Mouse (Mus musculus): Measurements from ENCODE around the gene Ppp1r36. TPM values are rescaled to one million over a fixed set of nuclear protein-coding genes. Genes with fewer than 3 reads are reported as not detected.

The Ppp1r36 gene
- polyA plus RNA-seq, 1 experiment from 2014 or later = 0.30 TPM

- Histone ChIP-seq H3K36me3 (replicated peaks) (no peaks in the 10 kb centered on the region), H3K4me3 (no peak overlapping the region), H3K27me3 (ENCODE audit: poor library complexity, severe bottlenecking) (no peaks in the 10 kb centered on the region), H3K9me3 (no peaks in the 10 kb centered on the region), H3K4me1 (peaks cover 13% of the 10 kb centered on the region), H3K27ac (no peak overlapping the region)
- DNase-seq (ENCODE audit: extremely low spot score, low spot score) = no peak
- WGBS = 89% methylated on average over 10 of the region's 10 CpGs
Observed at GRCm38 (mm10) chr12:76473562-76474245, 56.4 kb downstream of the Ppp1r36 start.

GRCm38 (mm10) chr12:76474246-76474583, 56.9 kb downstream of the Ppp1r36 start:
- 87% methylated on average over 8 of the region's 8 CpGs for WGBS
- DNase-seq (ENCODE audit: extremely low spot score, low spot score) = no peak
- H3K4me3 ChIP-seq = no peak overlapping the region

GRCm38 (mm10) chr12:76474802-76475201, 57.5 kb downstream of the Ppp1r36 start:
- DNase-seq (ENCODE audit: extremely low spot score, low spot score) = no peak
- Histone ChIP-seq H3K27ac (no peak overlapping the region), H3K27me3 (ENCODE audit: poor library complexity, severe bottlenecking) (no peaks in the 10 kb centered on the region), H3K4me1 (peaks cover 13% of the 10 kb centered on the region), H3K9me3 (no peaks in the 10 kb centered on the region), H3K36me3 (replicated peaks) (no peaks in the 10 kb centered on the region), H3K4me3 (no peak overlapping the region)
- 66% methylated on average over 2 of the region's 2 CpGs for WGBS

More at GRCm38 (mm10) chr12:76474246-76474583, 56.9 kb downstream of the Ppp1r36 start:
- no peak overlapping the region for H3K27ac ChIP-seq
- no peaks in the 10 kb centered on the region for H3K36me3 ChIP-seq (replicated peaks)
- H3K9me3 ChIP-seq = no peaks in the 10 kb centered on the region
- H3K27me3 ChIP-seq (ENCODE audit: poor library complexity, severe bottlenecking) = no peaks in the 10 kb centered on the region
- peaks cover 13% of the 10 kb centered on the region for H3K4me1 ChIP-seq

GRCm38 (mm10) chr12:76476146-76476545, 58.8 kb downstream of the Ppp1r36 start:
- Histone ChIP-seq H3K27ac (no peak overlapping the region), H3K4me3 (no peak overlapping the region), H3K36me3 (replicated peaks) (no peaks in the 10 kb centered on the region), H3K27me3 (ENCODE audit: poor library complexity, severe bottlenecking) (no peaks in the 10 kb centered on the region), H3K9me3 (no peaks in the 10 kb centered on the region), H3K4me1 (peaks cover 13% of the 10 kb centered on the region)
- WGBS = 85% methylated on average over 1 of the region's 1 CpGs
- DNase-seq (ENCODE audit: extremely low spot score, low spot score) = no peak

- H3K4me1 ChIP-seq = peaks cover 13% of the 10 kb centered on the region
- no peak for DNase-seq (ENCODE audit: extremely low spot score, low spot score)
- WGBS = 56% methylated on average over 14 of the region's 14 CpGs
- H3K27me3 ChIP-seq (ENCODE audit: poor library complexity, severe bottlenecking) = no peaks in the 10 kb centered on the region
- H3K27ac ChIP-seq = no peak overlapping the region
- no peak overlapping the region for H3K4me3 ChIP-seq
- no peaks in the 10 kb centered on the region for H3K9me3 ChIP-seq
- no peaks in the 10 kb centered on the region for H3K36me3 ChIP-seq (replicated peaks)
Observed at GRCm38 (mm10) chr12:76478309-76479023, 61.1 kb downstream of the Ppp1r36 start.

- Histone ChIP-seq H3K27me3 (ENCODE audit: poor library complexity, severe bottlenecking) (no peaks in the 10 kb centered on the region), H3K9me3 (no peaks in the 10 kb centered on the region), H3K4me1 (peaks cover 13% of the 10 kb centered on the region), H3K27ac (no peak overlapping the region), H3K4me3 (no peak overlapping the region), H3K36me3 (replicated peaks) (no peaks in the 10 kb centered on the region)
- no peak for DNase-seq (ENCODE audit: extremely low spot score, low spot score)
- 78% methylated on average over 5 of the region's 5 CpGs for WGBS
Observed at GRCm38 (mm10) chr12:76479174-76479573, 61.8 kb downstream of the Ppp1r36 start.

GRCm38 (mm10) chr12:76479836-76480495, 62.6 kb downstream of the Ppp1r36 start:
- H3K27ac ChIP-seq = no peak overlapping the region
- H3K27me3 ChIP-seq (ENCODE audit: poor library complexity, severe bottlenecking) = no peaks in the 10 kb centered on the region
- no peak overlapping the region for H3K4me3 ChIP-seq
- no peak for DNase-seq (ENCODE audit: extremely low spot score, low spot score)
- H3K4me1 ChIP-seq = peaks cover 13% of the 10 kb centered on the region
- no peaks in the 10 kb centered on the region for H3K9me3 ChIP-seq
- WGBS = 90% methylated on average over 4 of the region's 4 CpGs
- H3K36me3 ChIP-seq (replicated peaks) = no peaks in the 10 kb centered on the region

- peaks cover 15% of the 10 kb centered on the region for H3K4me1 ChIP-seq
- no peak overlapping the region for H3K27ac ChIP-seq
- no peaks in the 10 kb centered on the region for H3K27me3 ChIP-seq (ENCODE audit: poor library complexity, severe bottlenecking)
- no peak overlapping the region for H3K4me3 ChIP-seq
- no peaks in the 10 kb centered on the region for H3K36me3 ChIP-seq (replicated peaks)
- no peak for DNase-seq (ENCODE audit: extremely low spot score, low spot score)
- 75% methylated on average over 2 of the region's 2 CpGs for WGBS
- no peaks in the 10 kb centered on the region for H3K9me3 ChIP-seq
Observed at GRCm38 (mm10) chr12:76482446-76482845, 65.1 kb downstream of the Ppp1r36 start.

- H3K27ac ChIP-seq = no peak overlapping the region
- H3K4me3 ChIP-seq = no peak overlapping the region
- H3K9me3 ChIP-seq = no peaks in the 10 kb centered on the region
- DNase-seq (ENCODE audit: extremely low spot score, low spot score) = no peak
- no peaks in the 10 kb centered on the region for H3K27me3 ChIP-seq (ENCODE audit: poor library complexity, severe bottlenecking)
- peaks cover 15% of the 10 kb centered on the region for H3K4me1 ChIP-seq
- no peaks in the 10 kb centered on the region for H3K36me3 ChIP-seq (replicated peaks)
- whole genome bisulfite sequencing = 91% methylated on average over 2 of the region's 2 CpGs
Observed at GRCm38 (mm10) chr12:76482948-76483347, 65.6 kb downstream of the Ppp1r36 start.

GRCm38 (mm10) chr12:76484881-76485280, 67.5 kb downstream of the Ppp1r36 start:
- H3K27me3 ChIP-seq (ENCODE audit: poor library complexity, severe bottlenecking) = no peaks in the 10 kb centered on the region
- WGBS = 75% methylated on average over 4 of the region's 4 CpGs
- peaks cover 8% of the 10 kb centered on the region for H3K4me1 ChIP-seq
- DNase-seq (ENCODE audit: extremely low spot score, low spot score) = no peak
- no peaks in the 10 kb centered on the region for H3K9me3 ChIP-seq
- no peak overlapping the region for H3K4me3 ChIP-seq
- H3K27ac ChIP-seq = no peak overlapping the region
- no peaks in the 10 kb centered on the region for H3K36me3 ChIP-seq (replicated peaks)

- Histone ChIP-seq H3K4me3 (no peak overlapping the region), H3K27ac (no peak overlapping the region), H3K36me3 (replicated peaks) (no peaks in the 10 kb centered on the region), H3K9me3 (no peaks in the 10 kb centered on the region), H3K27me3 (ENCODE audit: poor library complexity, severe bottlenecking) (no peaks in the 10 kb centered on the region), H3K4me1 (peaks cover 8% of the 10 kb centered on the region)
- 59% methylated on average over 11 of the region's 11 CpGs for WGBS
- no peak for DNase-seq (ENCODE audit: extremely low spot score, low spot score)
Observed at GRCm38 (mm10) chr12:76485381-76485780, 68.0 kb downstream of the Ppp1r36 start.

GRCm38 (mm10) chr12:76486943-76487342, 69.6 kb downstream of the Ppp1r36 start:
- Histone ChIP-seq H3K27ac (no peak overlapping the region), H3K4me3 (no peak overlapping the region), H3K4me1 (peaks cover 8% of the 10 kb centered on the region), H3K27me3 (ENCODE audit: poor library complexity, severe bottlenecking) (no peaks in the 10 kb centered on the region), H3K9me3 (no peaks in the 10 kb centered on the region), H3K36me3 (replicated peaks) (no peaks in the 10 kb centered on the region)
- WGBS = 88% methylated on average over 9 of the region's 9 CpGs
- DNase-seq (ENCODE audit: extremely low spot score, low spot score) = no peak
